Mouse (Mus musculus): ENCODE measurements around the gene Gm42421. TPM values are rescaled to one million over a fixed set of nuclear protein-coding genes. Genes with fewer than 3 reads are reported as not detected.
A peak's percentile ranks its signal among the peaks of the same experiment; 100 is the strongest.

Gm42421 gene
- polyA plus RNA-seq, 1 experiment from 2014 or later = 2.3 TPM

DNA sequence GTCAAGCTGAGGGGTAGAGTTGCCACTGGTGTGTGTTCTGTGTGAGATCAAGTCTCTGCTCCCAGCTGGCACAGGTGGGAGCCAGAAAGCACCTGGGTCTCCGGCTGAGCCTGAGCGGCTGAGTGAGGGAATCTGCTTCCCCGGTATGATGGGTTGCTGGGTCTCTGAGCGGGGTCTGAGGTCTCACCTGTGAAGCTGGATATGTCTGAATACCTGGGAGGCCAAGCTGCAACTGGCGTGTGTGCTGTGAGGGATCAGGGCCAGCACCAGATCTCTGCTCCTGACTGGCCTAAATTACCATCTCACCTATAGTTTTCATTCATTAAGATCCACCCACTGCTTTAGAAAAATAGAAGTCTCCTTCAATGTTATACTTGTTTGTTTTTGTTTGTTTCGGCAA is 29.1 kb downstream of the Gm42421 start:
- WGBS = 96% methylated on average over 6 of the region's 6 CpGs
- ATAC-seq = no peak

DNA sequence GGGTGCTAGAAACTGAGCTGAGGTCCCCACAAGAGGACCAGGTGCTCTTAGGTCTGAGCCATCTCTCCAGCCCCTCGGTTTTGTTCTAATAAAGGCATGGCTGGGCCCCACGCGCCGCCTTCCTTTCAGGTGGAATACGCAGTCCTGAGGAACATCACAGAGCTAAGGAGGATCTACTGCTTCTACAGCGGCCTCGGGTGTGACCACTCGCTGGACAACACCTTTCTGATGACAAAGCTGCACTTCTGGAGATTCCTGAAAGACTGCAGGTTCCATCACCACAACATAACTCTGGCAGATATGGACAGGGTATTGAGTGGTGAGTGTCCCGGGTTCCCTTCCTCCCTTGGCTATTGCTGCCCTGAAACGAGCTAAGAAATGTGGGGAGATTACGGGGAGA is 31.6 kb downstream of the Gm42421 start:
- H3K4me3 ChIP-seq (ENCODE audit: low read length) = no peak overlapping the region
- H3K4me1 ChIP-seq (ENCODE audit: control insufficient read depth, insufficient read depth, low read depth, low read length) = no peaks in the 10 kb centered on the region
- ATAC-seq = no peak
- no peaks in the 10 kb centered on the region; the same call in 1 of the 2 replicates for H3K9me3 ChIP-seq (ENCODE audit: control insufficient read depth, low read length)
- no peak overlapping the region for H3K27ac ChIP-seq (ENCODE audit: low read depth, low read length)
- peaks cover 5% of the 10 kb centered on the region; the same call in 1 of the 2 replicates for H3K36me3 ChIP-seq (ENCODE audit: control insufficient read depth, insufficient read depth, low read length)
- H3K27me3 ChIP-seq (replicated peaks; ENCODE audit: control insufficient read depth, insufficient read depth, low read length) = no peaks in the 10 kb centered on the region
- no peak overlapping the region for H3K4me2 ChIP-seq (ENCODE audit: low read length)
- 91% methylated on average over 11 of the region's 11 CpGs for WGBS
- no peak overlapping the region for H3K9ac ChIP-seq (ENCODE audit: low read depth, low read length)

More for the DNA sequence above, 29.1 kb downstream of the Gm42421 start:
- no peak overlapping the region for H3K4me2 ChIP-seq (ENCODE audit: low read length)
- H3K27ac ChIP-seq (ENCODE audit: low read depth, low read length) = no peak overlapping the region
- no peak overlapping the region for H3K9ac ChIP-seq (ENCODE audit: low read depth, low read length)
- peaks cover 5% of the 10 kb centered on the region; the same call in 1 of the 2 replicates for H3K36me3 ChIP-seq (ENCODE audit: control insufficient read depth, insufficient read depth, low read length)
- H3K27me3 ChIP-seq (replicated peaks; ENCODE audit: control insufficient read depth, insufficient read depth, low read length) = no peaks in the 10 kb centered on the region
- no peaks in the 10 kb centered on the region; the same call in 1 of the 2 replicates for H3K9me3 ChIP-seq (ENCODE audit: control insufficient read depth, low read length)
- H3K4me1 ChIP-seq (ENCODE audit: control insufficient read depth, insufficient read depth, low read depth, low read length) = no peaks in the 10 kb centered on the region
- no peak overlapping the region for H3K4me3 ChIP-seq (ENCODE audit: low read length)

DNA sequence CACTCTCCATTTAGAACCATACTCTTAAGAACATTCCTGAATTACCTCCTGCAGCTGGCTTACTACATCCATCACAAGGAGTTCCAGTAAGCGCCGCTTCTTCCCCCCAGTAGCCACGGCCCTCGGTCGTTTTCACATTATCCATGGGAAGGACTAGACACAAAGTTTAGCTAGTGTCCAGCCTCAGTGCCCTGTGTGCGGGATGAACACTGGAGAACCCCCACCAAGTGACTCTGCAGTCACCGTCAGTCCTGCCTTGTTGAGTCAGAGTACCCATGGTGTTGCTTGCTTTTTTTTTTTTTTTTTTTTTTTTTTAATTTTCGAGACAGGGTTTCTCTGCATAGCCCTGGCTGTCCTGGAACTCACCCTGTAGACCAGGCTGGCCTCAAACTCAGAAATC is 33.2 kb downstream of the Gm42421 start:
- Histone ChIP-seq H3K9ac (ENCODE audit: low read depth, low read length) (no peak overlapping the region), H3K9me3 (ENCODE audit: control insufficient read depth, low read length) (no peaks in the 10 kb centered on the region; the same call in 1 of the 2 replicates), H3K4me2 (ENCODE audit: low read length) (no peak overlapping the region), H3K4me1 (ENCODE audit: control insufficient read depth, insufficient read depth, low read depth, low read length) (no peaks in the 10 kb centered on the region), H3K4me3 (ENCODE audit: low read length) (no peak overlapping the region), H3K36me3 (ENCODE audit: control insufficient read depth, insufficient read depth, low read length) (peaks cover 5% of the 10 kb centered on the region; the same call in 1 of the 2 replicates), H3K27me3 (replicated peaks; ENCODE audit: control insufficient read depth, insufficient read depth, low read length) (no peaks in the 10 kb centered on the region), H3K27ac (ENCODE audit: low read depth, low read length) (no peak overlapping the region)
- WGBS = 90% methylated on average over 8 of the region's 8 CpGs
- ATAC-seq = no peak

- no peaks in the 10 kb centered on the region for H3K27me3 ChIP-seq (replicated peaks; ENCODE audit: control insufficient read depth, insufficient read depth, low read length)
- no peaks in the 10 kb centered on the region for H3K9me3 ChIP-seq (ENCODE audit: control insufficient read depth, low read length)
- WGBS = 87% methylated on average over 12 of the region's 12 CpGs
- no peaks in the 10 kb centered on the region for H3K4me1 ChIP-seq (ENCODE audit: control insufficient read depth, insufficient read depth, low read depth, low read length)
- no peaks in the 10 kb centered on the region for H3K36me3 ChIP-seq (ENCODE audit: control insufficient read depth, insufficient read depth, low read length)
- H3K9ac ChIP-seq (ENCODE audit: low read depth, low read length) = no peak overlapping the region
- ATAC-seq = no peak
- H3K4me3 ChIP-seq (ENCODE audit: low read length) = no peak overlapping the region
- H3K27ac ChIP-seq (ENCODE audit: low read depth, low read length) = no peak overlapping the region
- no peak overlapping the region for H3K4me2 ChIP-seq (ENCODE audit: low read length)
Measured at GRCm38 (mm10) chr5:143965586-143966345, 37.8 kb downstream of the Gm42421 start.

DNA sequence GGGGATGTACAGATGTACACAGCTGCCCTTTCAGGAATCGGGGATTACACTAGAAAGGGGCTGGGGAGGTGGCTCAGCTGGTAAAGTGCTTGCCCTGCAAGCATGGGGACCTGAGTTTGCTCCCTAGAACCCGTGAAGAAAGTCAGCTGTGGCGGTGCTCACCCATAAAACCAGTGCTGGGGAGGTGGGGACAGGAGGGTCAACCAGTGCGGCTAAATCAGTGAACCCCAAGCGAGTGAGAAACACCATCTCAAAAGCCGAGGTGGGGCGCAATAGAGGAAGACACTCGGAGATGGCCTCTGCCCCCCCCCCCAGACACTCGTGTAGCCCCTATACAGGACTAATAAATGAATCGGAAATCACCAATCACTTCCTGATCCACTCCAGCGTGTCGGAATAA is 38.7 kb downstream of the Gm42421 start:
- H3K4me1 ChIP-seq (ENCODE audit: control insufficient read depth, insufficient read depth, low read depth, low read length) = no peaks in the 10 kb centered on the region
- H3K9ac ChIP-seq (ENCODE audit: low read depth, low read length) = no peak overlapping the region
- H3K27me3 ChIP-seq (replicated peaks; ENCODE audit: control insufficient read depth, insufficient read depth, low read length) = no peaks in the 10 kb centered on the region
- 89% methylated on average over 12 of the region's 12 CpGs for WGBS
- no peak overlapping the region for H3K4me3 ChIP-seq (ENCODE audit: low read length)
- no peaks in the 10 kb centered on the region for H3K36me3 ChIP-seq (ENCODE audit: control insufficient read depth, insufficient read depth, low read length)
- no peak overlapping the region for H3K4me2 ChIP-seq (ENCODE audit: low read length)
- H3K27ac ChIP-seq (ENCODE audit: low read depth, low read length) = no peak overlapping the region
- H3K9me3 ChIP-seq (ENCODE audit: control insufficient read depth, low read length) = no peaks in the 10 kb centered on the region
- no peak for ATAC-seq

GRCm38 (mm10) chr5:143972628-143973027 is 44.7 kb downstream of the Gm42421 start:
- no peak overlapping the region for H3K4me2 ChIP-seq (ENCODE audit: low read length)
- ATAC-seq = no peak
- H3K9me3 ChIP-seq (ENCODE audit: control insufficient read depth, low read length) = no peaks in the 10 kb centered on the region
- 69% methylated on average over 3 of the region's 3 CpGs for WGBS
- no peak overlapping the region for H3K9ac ChIP-seq (ENCODE audit: low read depth, low read length)
- no peak overlapping the region for H3K4me3 ChIP-seq (ENCODE audit: low read length)
- H3K36me3 ChIP-seq (ENCODE audit: control insufficient read depth, insufficient read depth, low read length) = no peaks in the 10 kb centered on the region
- no peak overlapping the region for H3K27ac ChIP-seq (ENCODE audit: low read depth, low read length)
- no peaks in the 10 kb centered on the region for H3K4me1 ChIP-seq (ENCODE audit: control insufficient read depth, insufficient read depth, low read depth, low read length)
- H3K27me3 ChIP-seq (replicated peaks; ENCODE audit: control insufficient read depth, insufficient read depth, low read length) = no peaks in the 10 kb centered on the region

- Histone ChIP-seq H3K4me3 (ENCODE audit: low read length) (no peak overlapping the region), H3K27me3 (replicated peaks; ENCODE audit: control insufficient read depth, insufficient read depth, low read length) (no peaks in the 10 kb centered on the region), H3K9ac (ENCODE audit: low read depth, low read length) (no peak overlapping the region), H3K9me3 (ENCODE audit: control insufficient read depth, low read length) (no peaks in the 10 kb centered on the region), H3K36me3 (ENCODE audit: control insufficient read depth, insufficient read depth, low read length) (no peaks in the 10 kb centered on the region), H3K4me1 (ENCODE audit: control insufficient read depth, insufficient read depth, low read depth, low read length) (no peaks in the 10 kb centered on the region), H3K4me2 (ENCODE audit: low read length) (no peak overlapping the region), H3K27ac (ENCODE audit: low read depth, low read length) (no peak overlapping the region)
- peak; percentile 20; the same call in 1 of the 2 replicates for ATAC-seq
- 51% methylated on average over 4 of the region's 4 CpGs for WGBS
Measured at GRCm38 (mm10) chr5:143974931-143975630, 47.1 kb downstream of the Gm42421 start.

- no peaks in the 10 kb centered on the region for H3K9me3 ChIP-seq (ENCODE audit: control insufficient read depth, low read length)
- H3K27ac ChIP-seq (ENCODE audit: low read depth, low read length) = no peak overlapping the region
- H3K4me1 ChIP-seq (ENCODE audit: control insufficient read depth, insufficient read depth, low read depth, low read length) = no peaks in the 10 kb centered on the region
- H3K36me3 ChIP-seq (ENCODE audit: control insufficient read depth, insufficient read depth, low read length) = no peaks in the 10 kb centered on the region
- H3K9ac ChIP-seq (ENCODE audit: low read depth, low read length) = no peak overlapping the region
- no peaks in the 10 kb centered on the region for H3K27me3 ChIP-seq (replicated peaks; ENCODE audit: control insufficient read depth, insufficient read depth, low read length)
- WGBS = 70% methylated on average over 2 of the region's 2 CpGs
- no peak for ATAC-seq
- H3K4me2 ChIP-seq (ENCODE audit: low read length) = no peak overlapping the region
- no peak overlapping the region for H3K4me3 ChIP-seq (ENCODE audit: low read length)
Measured at GRCm38 (mm10) chr5:143975631-143975933, 47.6 kb downstream of the Gm42421 start.

DNA sequence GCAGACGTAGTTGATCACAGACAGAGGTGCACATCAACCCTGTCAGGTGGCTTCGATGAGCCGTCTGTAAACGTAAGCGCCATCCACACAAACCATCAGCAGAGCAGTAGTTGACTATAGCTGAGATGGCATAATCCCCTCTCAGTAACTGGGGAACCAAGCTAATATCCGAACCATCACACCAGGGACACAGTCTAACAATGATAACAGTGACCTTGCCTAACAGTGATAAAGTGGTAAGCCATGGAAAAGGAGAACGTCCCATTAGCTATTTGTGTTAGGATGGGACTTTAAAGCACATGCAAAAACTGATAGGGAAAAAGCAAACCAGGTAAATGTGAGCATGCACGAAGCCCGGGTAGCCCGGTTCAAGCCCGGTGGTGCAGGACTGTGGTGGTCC is 48.3 kb downstream of the Gm42421 start:
- WGBS = 87% methylated on average over 11 of the region's 11 CpGs
- no peaks in the 10 kb centered on the region for H3K9me3 ChIP-seq (ENCODE audit: control insufficient read depth, low read length)
- no peak overlapping the region for H3K27ac ChIP-seq (ENCODE audit: low read depth, low read length)
- no peak overlapping the region for H3K4me3 ChIP-seq (ENCODE audit: low read length)
- H3K4me1 ChIP-seq (ENCODE audit: control insufficient read depth, insufficient read depth, low read depth, low read length) = no peaks in the 10 kb centered on the region
- H3K36me3 ChIP-seq (ENCODE audit: control insufficient read depth, insufficient read depth, low read length) = no peaks in the 10 kb centered on the region
- no peak for ATAC-seq
- H3K27me3 ChIP-seq (replicated peaks; ENCODE audit: control insufficient read depth, insufficient read depth, low read length) = no peaks in the 10 kb centered on the region
- H3K9ac ChIP-seq (ENCODE audit: low read depth, low read length) = no peak overlapping the region
- H3K4me2 ChIP-seq (ENCODE audit: low read length) = no peak overlapping the region

Data from hindbrain, embryonic 16.5 days (tissue).